Mouse (Mus musculus): Measurements from ENCODE around the gene Ptprn2. TPM values are rescaled to one million over a fixed set of nuclear protein-coding genes. Genes with fewer than 3 reads are reported as not detected.

The Ptprn2 gene
- polyA plus RNA-seq, 1 experiment from 2014 or later: 12.2 TPM

GRCm38 (mm10) chr12:117256849-117257204, 771.3 kb downstream of the Ptprn2 start:
- ATAC-seq (ENCODE audit: low FRiP score, low read depth): no peak
- Histone ChIP-seq H3K36me3 (peaks cover 57% of the 10 kb centered on the region), H3K4me1 (peaks cover 76% of the 10 kb centered on the region), H3K4me2 (replicated peaks) (peak overlapping the region; percentile 6; the same call in 1 of the 2 replicates), H3K27me3 (no peaks in the 10 kb centered on the region), H3K9ac (replicated peaks) (peak overlapping the region; percentile 37; the same call in 1 of the 2 replicates), H3K4me3 (no peak overlapping the region), H3K9me3 (no peaks in the 10 kb centered on the region), H3K27ac (replicated peaks) (peak overlapping the region; percentile 97)
- 13% methylated on average over 5 of the region's 5 CpGs for WGBS

DNA sequence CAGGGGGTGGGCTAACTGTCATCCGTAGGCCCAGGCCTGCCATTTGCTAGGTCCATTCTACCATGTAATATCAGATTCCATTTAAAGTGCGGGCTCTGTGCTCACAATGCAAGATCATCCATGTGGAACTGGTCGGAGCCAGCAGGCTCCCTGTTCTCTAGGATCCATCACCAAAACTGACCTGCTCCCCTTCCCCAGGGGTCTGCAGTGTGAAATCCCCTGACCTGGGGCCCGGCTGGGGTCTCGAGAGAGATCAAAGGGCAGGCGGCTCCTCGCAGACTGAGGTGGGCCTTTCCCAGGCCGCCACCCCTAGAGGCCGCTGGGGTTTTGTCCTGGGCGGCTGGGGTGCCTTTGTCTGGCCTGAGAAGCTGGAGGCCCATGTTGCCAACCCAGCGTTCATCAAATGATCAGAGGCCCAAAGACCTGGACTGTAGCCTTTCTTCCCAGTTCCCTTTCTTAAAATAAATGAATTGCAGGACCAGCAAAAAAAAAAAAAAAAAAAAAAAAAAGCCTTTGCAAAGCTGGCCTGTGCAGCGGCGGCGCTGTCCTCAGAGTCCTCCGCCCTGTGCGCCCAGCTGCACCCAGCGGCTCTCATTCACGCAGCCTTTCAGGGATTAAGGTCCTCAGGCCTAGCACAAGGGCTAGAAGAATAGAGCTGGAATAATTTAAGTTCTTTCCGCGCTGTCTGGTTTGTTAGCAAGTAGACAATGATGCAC, 771.8 kb downstream of the Ptprn2 start:
- Histone ChIP-seq H3K36me3 (peaks cover 62% of the 10 kb centered on the region), H3K27me3 (no peaks in the 10 kb centered on the region), H3K27ac (replicated peaks) (peak overlapping the region; percentile 97), H3K4me3 (no peak overlapping the region), H3K9ac (replicated peaks) (peak overlapping the region; percentile 37; the same call in 1 of the 2 replicates), H3K4me1 (peaks cover 71% of the 10 kb centered on the region), H3K4me2 (replicated peaks) (peak overlapping the region; percentile 6; the same call in 1 of the 2 replicates), H3K9me3 (no peaks in the 10 kb centered on the region)
- WGBS: 2% methylated on average over 20 of the region's 20 CpGs
- peak; percentile 87 for ATAC-seq (ENCODE audit: low FRiP score, low read depth)

- Histone ChIP-seq H3K9ac (replicated peaks) (peak overlapping the region; percentile 44; the same call in 1 of the 2 replicates), H3K9me3 (no peaks in the 10 kb centered on the region), H3K36me3 (peaks cover 66% of the 10 kb centered on the region), H3K4me2 (replicated peaks) (peak overlapping the region; percentile 8; the same call in 1 of the 2 replicates), H3K4me3 (no peak overlapping the region), H3K27ac (replicated peaks) (peak overlapping the region; percentile 97), H3K4me1 (peaks cover 72% of the 10 kb centered on the region), H3K27me3 (no peaks in the 10 kb centered on the region)
- WGBS: 6% methylated on average over 12 of the region's 12 CpGs
- peak; percentile 7 for ATAC-seq (ENCODE audit: low FRiP score, low read depth)
Observed at GRCm38 (mm10) chr12:117257921-117258497, 772.5 kb downstream of the Ptprn2 start.

DNA sequence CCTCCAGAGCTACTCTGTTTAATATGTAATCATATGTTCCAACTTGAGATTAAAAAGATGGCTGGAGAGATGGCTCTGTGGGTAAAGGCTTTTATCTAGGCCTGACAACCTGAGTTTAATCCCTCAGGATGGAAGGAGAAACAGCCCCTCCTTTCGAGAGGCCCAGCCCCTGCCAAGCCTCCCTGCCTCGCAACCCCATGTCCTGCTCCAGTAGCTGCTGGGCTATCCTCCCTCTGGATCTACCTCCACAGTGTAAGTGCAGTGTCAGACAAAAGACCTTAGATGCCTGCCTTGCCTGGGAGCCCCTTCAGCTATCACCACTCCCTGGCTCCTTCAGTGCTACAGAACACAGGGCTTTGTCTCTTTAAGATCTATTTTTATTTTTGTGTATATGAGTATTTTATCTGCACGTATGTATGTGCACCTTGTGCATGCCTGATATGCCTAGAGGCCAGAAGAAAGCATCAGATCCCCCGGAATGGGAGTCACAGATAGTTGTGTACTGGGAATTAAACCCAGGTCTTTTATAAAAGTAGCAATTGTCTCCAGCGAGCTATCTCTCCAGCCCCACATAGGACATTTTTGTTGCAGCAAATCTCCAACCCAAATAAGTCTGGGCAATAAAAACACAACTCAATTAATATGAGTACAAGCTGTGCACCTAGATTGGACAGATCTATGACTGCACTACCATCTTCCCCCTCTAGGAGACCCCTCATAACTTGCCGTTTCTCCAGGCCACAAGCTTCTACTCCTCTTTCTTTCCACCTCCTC, 775.1 kb downstream of the Ptprn2 start:
- H3K9ac ChIP-seq (replicated peaks): no peak overlapping the region
- peaks cover 48% of the 10 kb centered on the region for H3K36me3 ChIP-seq
- 51% methylated on average over 6 of the region's 6 CpGs for WGBS
- peak overlapping the region; percentile 68 for H3K27ac ChIP-seq (replicated peaks)
- no peak for ATAC-seq (ENCODE audit: low FRiP score, low read depth)
- peaks cover 62% of the 10 kb centered on the region for H3K4me1 ChIP-seq
- no peaks in the 10 kb centered on the region for H3K27me3 ChIP-seq
- H3K4me2 ChIP-seq (replicated peaks): no peak overlapping the region
- H3K9me3 ChIP-seq: no peaks in the 10 kb centered on the region
- H3K4me3 ChIP-seq: no peak overlapping the region

GRCm38 (mm10) chr12:117261165-117261440, 775.6 kb downstream of the Ptprn2 start:
- Histone ChIP-seq H3K4me2 (replicated peaks) (no peak overlapping the region), H3K4me1 (peaks cover 59% of the 10 kb centered on the region), H3K9ac (replicated peaks) (no peak overlapping the region), H3K36me3 (peaks cover 46% of the 10 kb centered on the region), H3K27ac (replicated peaks) (peak overlapping the region; percentile 52), H3K27me3 (no peaks in the 10 kb centered on the region), H3K9me3 (no peaks in the 10 kb centered on the region), H3K4me3 (no peak overlapping the region)
- WGBS: 47% methylated on average over 3 of the region's 3 CpGs
- no peak for ATAC-seq (ENCODE audit: low FRiP score, low read depth)

GRCm38 (mm10) chr12:117262003-117262402, 776.5 kb downstream of the Ptprn2 start:
- Histone ChIP-seq H3K27me3 (no peaks in the 10 kb centered on the region), H3K36me3 (peaks cover 47% of the 10 kb centered on the region), H3K9me3 (no peaks in the 10 kb centered on the region), H3K4me2 (replicated peaks) (no peak overlapping the region), H3K27ac (replicated peaks) (peak overlapping the region; percentile 43), H3K4me1 (peaks cover 51% of the 10 kb centered on the region), H3K4me3 (no peak overlapping the region), H3K9ac (replicated peaks) (no peak overlapping the region)
- no peak for ATAC-seq (ENCODE audit: low FRiP score, low read depth)
- WGBS: 54% methylated on average over 2 of the region's 2 CpGs

- no peak overlapping the region for H3K4me2 ChIP-seq (replicated peaks)
- H3K9ac ChIP-seq (replicated peaks): peak overlapping the region; percentile 12; the same call in 1 of the 2 replicates
- H3K9me3 ChIP-seq: no peaks in the 10 kb centered on the region
- peaks cover 42% of the 10 kb centered on the region for H3K4me1 ChIP-seq
- H3K27ac ChIP-seq (replicated peaks): peak overlapping the region; percentile 43; the same call in 1 of the 2 replicates
- 75% methylated on average over 2 of the region's 2 CpGs for WGBS
- no peak for ATAC-seq (ENCODE audit: low FRiP score, low read depth)
- no peaks in the 10 kb centered on the region for H3K27me3 ChIP-seq
- H3K36me3 ChIP-seq: peaks cover 53% of the 10 kb centered on the region
- H3K4me3 ChIP-seq: no peak overlapping the region
Observed at GRCm38 (mm10) chr12:117263081-117263480, 777.6 kb downstream of the Ptprn2 start.

GRCm38 (mm10) chr12:117265211-117265610, 779.7 kb downstream of the Ptprn2 start:
- no peaks in the 10 kb centered on the region for H3K27me3 ChIP-seq
- peak; percentile 36; the same call in 1 of the 2 replicates for ATAC-seq (ENCODE audit: low FRiP score, low read depth)
- 42% methylated on average over 1 of the region's 1 CpGs for WGBS
- no peak overlapping the region for H3K9ac ChIP-seq (replicated peaks)
- H3K36me3 ChIP-seq: peaks cover 54% of the 10 kb centered on the region
- peak overlapping the region; percentile 25 for H3K27ac ChIP-seq (replicated peaks)
- H3K9me3 ChIP-seq: no peaks in the 10 kb centered on the region
- peaks cover 49% of the 10 kb centered on the region for H3K4me1 ChIP-seq
- no peak overlapping the region for H3K4me2 ChIP-seq (replicated peaks)
- H3K4me3 ChIP-seq: no peak overlapping the region

DNA sequence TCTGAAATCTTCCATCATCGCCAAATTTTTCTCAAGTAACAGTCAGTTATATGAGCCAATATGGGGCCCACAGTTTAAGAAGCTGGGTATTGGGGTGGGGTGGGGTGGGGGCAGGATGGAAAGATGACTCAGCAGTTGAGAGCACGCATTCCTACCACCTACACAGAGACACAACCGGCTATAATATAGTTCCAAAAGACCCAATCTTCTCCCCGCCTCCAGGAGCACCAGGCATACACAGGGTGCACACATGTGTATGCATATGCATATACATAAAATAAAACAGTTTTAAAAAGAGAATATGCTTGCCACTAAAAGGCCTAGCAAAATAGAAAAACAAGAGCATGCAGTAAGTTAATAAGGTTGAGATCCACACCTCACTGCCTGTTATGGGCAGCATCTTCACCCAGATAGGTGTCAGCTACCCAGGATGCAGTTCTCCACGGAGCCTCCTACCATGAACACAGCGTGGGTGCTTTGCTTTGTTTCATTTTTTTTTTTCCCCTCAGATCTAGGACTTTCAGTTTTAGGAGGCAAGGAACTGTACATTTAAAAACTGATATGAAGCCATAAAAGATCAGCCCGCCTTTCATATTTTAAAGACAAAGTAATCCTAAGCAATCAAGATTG, 783.1 kb downstream of the Ptprn2 start:
- H3K4me1 ChIP-seq: peaks cover 57% of the 10 kb centered on the region
- ATAC-seq (ENCODE audit: low FRiP score, low read depth): no peak
- peaks cover 58% of the 10 kb centered on the region for H3K36me3 ChIP-seq
- WGBS: 84% methylated on average over 7 of the region's 7 CpGs
- H3K4me2 ChIP-seq (replicated peaks): no peak overlapping the region
- peak overlapping the region; percentile 75 for H3K27ac ChIP-seq (replicated peaks)
- no peaks in the 10 kb centered on the region for H3K9me3 ChIP-seq
- H3K4me3 ChIP-seq: no peak overlapping the region
- no peaks in the 10 kb centered on the region for H3K27me3 ChIP-seq
- H3K9ac ChIP-seq (replicated peaks): no peak overlapping the region

GRCm38 (mm10) chr12:117269310-117269709, 783.8 kb downstream of the Ptprn2 start:
- H3K36me3 ChIP-seq: peaks cover 64% of the 10 kb centered on the region
- no peaks in the 10 kb centered on the region for H3K27me3 ChIP-seq
- peak overlapping the region; percentile 75 for H3K27ac ChIP-seq (replicated peaks)
- no peak overlapping the region for H3K4me3 ChIP-seq
- no peak overlapping the region for H3K9ac ChIP-seq (replicated peaks)
- no peaks in the 10 kb centered on the region for H3K9me3 ChIP-seq
- 0 out of 2 replicates have a peak, but pooled peaks have one; percentile 5 for ATAC-seq (ENCODE audit: low FRiP score, low read depth)
- 40% methylated on average over 4 of the region's 4 CpGs for WGBS
- H3K4me1 ChIP-seq: peaks cover 63% of the 10 kb centered on the region
- H3K4me2 ChIP-seq (replicated peaks): no peak overlapping the region

- no peak for ATAC-seq (ENCODE audit: low FRiP score, low read depth)
- H3K4me2 ChIP-seq (replicated peaks): no peak overlapping the region
- peak overlapping the region; percentile 75 for H3K27ac ChIP-seq (replicated peaks)
- H3K4me3 ChIP-seq: no peak overlapping the region
- H3K9ac ChIP-seq (replicated peaks): no peak overlapping the region
- H3K9me3 ChIP-seq: no peaks in the 10 kb centered on the region
- H3K27me3 ChIP-seq: no peaks in the 10 kb centered on the region
- peaks cover 61% of the 10 kb centered on the region for H3K4me1 ChIP-seq
- WGBS: 79% methylated on average over 4 of the region's 4 CpGs
- peaks cover 73% of the 10 kb centered on the region for H3K36me3 ChIP-seq
Observed at GRCm38 (mm10) chr12:117270199-117270598, 784.7 kb downstream of the Ptprn2 start.

Data from midbrain, embryonic 12.5 days (tissue).